Mouse (Mus musculus) spleen, postnatal 4 days (tissue): Measurements from ENCODE around the gene A830018L16Rik.
"Not testable (repeated sequence)": the region's sequence is repeated elsewhere in the genome, so short reads cannot be mapped to it uniquely, and the experiment has no call there.

Source experiments
- DNase-seq, 2 experiments: peaks; one replicate each; pipeline ENCODE4 v3.0.0; 2022; ENCODE audit warnings: low spot score in 2 of 2

The A830018L16Rik gene

GRCm38 (mm10) chr1:12000557-12000956 lies 586.7 kb downstream of the A830018L16Rik start:
- no peak for DNase-seq

- no peak for DNase-seq
Measured at GRCm38 (mm10) chr1:12008789-12009550, 595.1 kb downstream of the A830018L16Rik start.

- no peak for DNase-seq
Measured at GRCm38 (mm10) chr1:12009551-12009846, 595.6 kb downstream of the A830018L16Rik start.

- DNase-seq, result no peak
Measured at GRCm38 (mm10) chr1:12010607-12011006, 596.7 kb downstream of the A830018L16Rik start.

GRCm38 (mm10) chr1:12020646-12021045 lies 606.7 kb downstream of the A830018L16Rik start:
- not testable (repeated sequence) for DNase-seq
